Mouse (Mus musculus): ENCODE measurements around the gene Lrrc75a.

Gene Lrrc75a

DNA sequence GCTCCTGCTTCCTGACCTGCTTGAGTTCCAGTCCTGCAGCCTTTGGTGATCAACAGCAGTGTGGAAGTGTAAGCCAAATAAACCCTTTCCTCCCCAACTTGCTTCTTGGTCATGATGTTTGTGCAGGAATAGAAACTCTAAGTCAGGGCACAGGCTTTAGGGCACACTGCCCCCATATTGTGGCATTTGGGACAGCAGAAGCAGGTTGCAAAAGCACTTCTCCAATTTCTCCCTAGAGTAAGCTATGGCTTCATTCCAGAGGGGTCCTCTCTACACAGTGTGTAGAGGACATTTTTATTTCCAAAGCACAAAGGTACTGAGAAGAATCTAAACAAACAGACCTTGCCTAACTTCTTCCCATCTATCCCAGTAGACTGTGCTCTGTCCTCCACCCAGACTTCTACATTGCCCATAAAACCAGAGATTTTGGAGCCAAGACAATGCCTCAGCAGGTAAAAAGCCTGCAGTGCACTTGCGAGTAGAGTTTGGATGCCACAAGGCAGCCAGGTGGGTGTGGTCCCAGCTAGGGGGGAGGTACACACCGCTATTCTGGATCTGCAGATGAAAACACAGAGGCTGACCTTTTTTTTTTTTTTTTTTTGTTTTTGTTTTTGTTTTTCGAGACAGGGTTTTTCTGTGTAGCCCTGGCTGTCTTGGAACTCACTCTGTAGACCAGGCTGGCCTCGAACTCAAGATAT lies 26.6 kb downstream of the Lrrc75a start:
- no peak for DNase-seq (ENCODE audit: low read depth in 2 of 2, low spot score in 2 of 2)

DNA sequence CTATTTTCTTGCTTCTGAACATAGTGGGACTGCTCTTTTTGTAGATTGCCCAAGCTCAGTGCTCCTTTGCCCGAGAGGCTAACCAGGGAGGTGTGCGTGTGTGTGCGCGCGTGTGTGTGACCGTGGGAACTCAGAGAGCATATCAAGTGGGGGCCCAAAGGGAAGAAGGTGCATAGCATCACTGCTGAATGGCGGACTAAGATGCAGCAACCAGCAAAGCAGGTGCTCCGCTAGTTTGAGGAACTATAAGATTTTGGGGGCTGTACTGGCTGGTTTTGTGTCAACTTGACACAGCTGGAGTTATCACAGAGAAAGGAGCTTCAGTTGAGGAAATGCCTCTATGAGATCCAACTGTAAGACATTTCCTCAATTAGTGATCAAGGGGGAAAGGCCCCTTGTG lies 27.2 kb downstream of the Lrrc75a start:
- no peak for DNase-seq (ENCODE audit: low read depth in 2 of 2, low spot score in 2 of 2)

DNA sequence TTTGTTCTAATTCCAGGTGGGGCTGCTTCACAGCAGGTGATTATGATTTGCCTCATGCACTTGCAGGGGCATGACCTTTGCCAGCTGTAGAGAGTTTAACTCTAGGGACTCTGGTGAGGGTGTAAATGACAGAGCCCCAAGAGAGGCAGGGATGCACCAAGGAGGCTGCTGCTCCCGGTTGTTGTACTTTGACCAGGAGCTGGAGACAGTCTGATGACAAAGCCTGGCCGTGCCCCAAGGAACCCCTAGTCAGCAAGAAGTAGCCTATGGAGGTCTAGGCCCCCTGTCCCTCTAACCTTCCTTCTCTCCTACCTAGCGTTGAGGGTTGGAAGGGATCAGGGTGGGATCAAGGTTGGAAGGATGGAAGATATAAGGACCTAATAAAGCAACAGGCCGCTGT lies 32.9 kb downstream of the Lrrc75a start:
- DNase-seq (ENCODE audit: low read depth in 2 of 2, low spot score in 2 of 2) = no peak

DNA sequence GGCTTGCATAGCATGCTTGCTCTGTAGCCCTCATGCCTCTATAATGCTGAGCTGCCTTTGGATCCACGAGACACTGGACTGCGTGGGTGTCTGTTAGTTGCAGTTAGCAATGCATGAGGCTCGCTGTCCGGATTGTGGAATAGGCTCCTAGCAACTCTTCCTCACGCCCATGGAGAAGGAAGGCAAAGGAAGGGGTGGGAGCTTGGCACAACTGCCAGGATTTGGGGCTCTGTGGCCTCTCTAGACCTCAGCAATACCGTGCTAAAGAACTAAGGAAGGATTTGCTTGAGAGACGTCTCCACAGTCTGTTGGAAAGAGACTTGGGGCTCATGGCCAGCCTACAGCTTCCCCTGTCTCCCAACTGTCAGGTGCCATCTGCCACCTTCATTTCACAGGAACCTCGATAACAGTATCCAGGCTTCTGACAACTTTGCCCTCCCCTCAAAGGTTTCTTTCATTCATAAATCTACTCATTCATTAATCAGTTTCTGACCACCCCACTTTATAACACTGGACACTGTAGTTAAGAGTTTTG lies 33.4 kb downstream of the Lrrc75a start:
- no peak for DNase-seq (ENCODE audit: low read depth in 2 of 2, low spot score in 2 of 2)

DNA sequence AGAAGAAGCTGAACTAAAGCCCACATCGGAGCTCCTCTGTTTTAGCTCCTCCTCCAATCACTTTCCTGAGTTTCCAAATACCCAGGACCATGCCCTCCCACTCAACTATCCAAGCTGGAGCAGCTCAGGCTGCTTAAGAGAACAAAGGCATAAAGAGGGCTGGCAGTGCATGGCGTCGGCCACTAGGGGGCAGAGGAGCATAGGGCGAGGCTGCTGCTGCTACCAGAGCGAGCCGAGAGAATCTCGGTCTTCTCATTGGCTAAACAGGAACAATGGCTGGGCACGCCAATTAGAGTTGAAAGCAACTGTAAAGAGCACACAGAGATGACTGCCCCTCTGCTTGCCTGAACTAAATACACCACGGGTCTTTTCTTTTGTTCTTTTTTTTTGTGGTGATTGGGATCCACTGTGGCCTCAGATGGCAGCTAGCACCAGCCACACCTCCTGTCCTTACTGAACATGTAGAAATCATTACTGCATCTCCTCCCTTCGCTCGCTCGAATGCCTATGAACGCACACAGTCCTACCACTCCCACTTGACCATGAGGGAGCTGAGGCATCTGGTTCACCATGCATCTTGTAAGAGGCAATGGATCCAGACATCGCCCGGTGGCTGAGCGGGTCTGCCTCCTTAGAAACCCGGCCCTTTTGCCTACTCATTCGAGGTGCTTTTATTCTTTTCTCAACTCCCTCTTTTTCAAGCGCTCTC lies 34.5 kb downstream of the Lrrc75a start:
- DNase-seq (ENCODE audit: low read depth in 2 of 2, low spot score in 2 of 2) = peak; percentile 82 to 88

DNA sequence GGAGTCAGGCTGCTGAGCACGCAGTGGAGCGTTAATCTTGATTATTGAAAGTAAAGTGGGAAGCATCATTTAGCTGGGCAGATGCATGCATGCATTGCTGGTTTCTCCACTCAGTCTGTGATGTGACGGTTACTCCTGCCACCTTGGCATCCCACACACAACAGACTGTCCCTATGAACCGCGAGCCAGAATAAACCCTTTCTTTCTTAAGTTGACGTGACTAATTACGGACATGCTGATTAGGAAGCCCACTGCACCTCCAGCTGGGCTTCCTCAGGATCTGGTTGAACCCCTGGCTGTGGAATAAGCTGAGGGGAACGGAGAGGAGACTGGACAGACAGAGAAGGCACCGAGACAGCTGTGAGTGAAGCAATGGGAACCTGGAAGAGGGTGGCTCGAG lies 35.7 kb downstream of the Lrrc75a start:
- no peak for DNase-seq (ENCODE audit: low read depth in 2 of 2, low spot score in 2 of 2)

DNA sequence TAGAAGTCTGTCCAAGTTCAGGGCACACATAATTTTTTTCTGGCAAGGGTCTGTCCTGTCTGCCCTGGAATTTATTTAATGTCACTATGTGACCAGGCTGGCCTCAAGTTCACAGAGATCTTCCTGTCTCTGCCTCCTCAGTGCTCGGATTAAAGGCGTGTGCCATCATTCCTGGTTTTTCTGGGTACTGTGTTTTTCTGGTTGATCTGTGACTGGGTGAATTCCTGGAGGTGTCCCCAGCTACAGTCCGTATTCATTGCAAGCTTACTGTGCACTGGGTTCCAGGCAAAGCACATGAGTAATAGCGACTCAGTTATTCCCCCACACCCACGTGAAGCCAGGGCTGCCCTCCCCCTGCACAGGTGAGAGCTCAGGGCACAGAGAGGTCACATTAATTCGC lies 38.0 kb downstream of the Lrrc75a start:
- DNase-seq (ENCODE audit: low read depth in 2 of 2, low spot score in 2 of 2) = no peak

DNA sequence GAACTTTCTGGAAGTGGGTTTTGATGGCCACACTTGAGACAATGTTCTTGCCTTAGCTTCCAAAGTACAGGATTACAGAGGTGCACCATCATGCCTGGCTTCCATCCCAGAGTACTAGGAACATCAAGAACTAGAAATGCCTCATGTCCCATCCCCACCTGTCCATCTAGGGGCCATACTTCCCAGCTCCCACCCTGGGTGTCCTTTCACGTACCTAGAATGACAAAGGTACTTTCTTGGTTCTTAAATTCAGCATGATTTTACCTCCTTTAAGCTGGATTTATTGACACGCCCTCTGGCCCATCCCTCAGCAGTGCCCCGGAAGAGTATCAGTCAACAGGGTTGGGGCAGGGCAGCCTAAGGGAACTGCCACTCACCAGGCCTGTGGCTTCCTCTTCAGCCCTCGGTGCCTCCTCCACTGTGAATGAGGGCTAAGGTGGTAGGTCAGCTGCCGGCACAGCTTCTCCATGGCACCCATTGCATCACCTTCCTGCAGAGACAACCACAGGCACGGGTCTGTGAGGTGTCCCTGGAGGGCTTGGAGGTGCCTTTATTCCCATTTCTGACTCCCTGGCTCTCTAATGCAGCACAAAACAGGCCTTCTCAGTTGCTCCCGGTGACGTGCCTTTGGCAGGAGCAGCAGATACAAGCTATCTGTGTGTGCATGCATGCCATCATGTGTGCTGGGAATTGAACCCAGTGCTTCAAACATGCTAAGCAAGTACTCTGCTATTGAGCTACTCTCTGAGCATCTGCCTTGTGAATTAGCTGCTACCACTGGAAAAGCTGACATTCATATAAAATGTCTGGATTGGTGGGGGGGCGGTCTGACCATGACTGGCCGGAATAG lies 39.3 kb downstream of the Lrrc75a start:
- no peak for DNase-seq (ENCODE audit: low read depth in 2 of 2, low spot score in 2 of 2)

DNA sequence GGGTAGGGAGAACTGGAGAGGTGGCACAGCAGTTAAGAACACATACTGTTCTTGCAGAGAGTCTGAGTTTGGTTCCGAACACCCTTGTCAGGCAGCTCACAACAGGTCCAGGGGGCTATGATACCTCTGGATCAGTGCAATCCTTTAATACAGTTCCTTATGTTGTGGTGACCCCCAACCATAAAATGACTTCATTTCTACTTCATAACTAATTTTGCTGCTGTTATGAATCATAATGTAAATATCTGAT lies 40.4 kb downstream of the Lrrc75a start:
- no peak for DNase-seq (ENCODE audit: low read depth in 2 of 2, low spot score in 2 of 2)

DNA sequence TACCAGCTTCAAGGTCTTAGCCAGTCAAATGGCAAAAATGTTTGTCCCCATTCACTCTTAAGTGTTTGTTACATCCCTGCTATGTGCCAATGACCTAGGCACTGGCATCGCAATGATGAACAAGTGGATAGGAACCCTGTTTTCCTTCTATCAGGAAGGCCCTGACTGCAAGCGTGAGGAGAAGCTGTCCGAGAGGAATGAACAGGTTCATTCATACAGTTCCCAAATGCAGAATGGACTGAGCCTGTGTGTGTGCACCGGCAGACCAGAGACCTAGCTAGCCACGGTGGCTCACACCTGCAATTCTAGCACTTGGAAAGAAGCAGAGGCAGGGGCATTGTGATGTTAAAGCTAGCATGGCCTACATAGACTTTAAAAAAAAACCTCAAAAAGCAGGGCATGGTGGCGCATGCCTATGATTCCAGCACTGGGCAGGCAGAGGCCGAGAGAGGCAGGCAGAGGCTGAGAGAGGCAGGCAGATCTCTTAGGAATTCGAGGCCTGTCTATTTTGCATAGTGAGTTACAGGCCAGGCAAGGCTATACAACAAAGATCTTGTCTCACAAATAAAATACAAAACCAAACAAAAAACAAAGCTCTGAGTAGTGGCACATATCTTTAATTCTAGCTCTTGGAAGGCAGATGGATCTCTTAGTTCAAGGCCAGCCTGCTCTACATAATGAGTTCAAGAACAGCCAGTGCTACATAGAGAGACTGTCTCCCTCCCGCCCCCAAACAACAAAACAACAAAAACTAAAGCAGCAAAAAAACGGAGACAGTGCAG lies 41.0 kb downstream of the Lrrc75a start:
- no peak for DNase-seq (ENCODE audit: low read depth in 2 of 2, low spot score in 2 of 2)

DNA sequence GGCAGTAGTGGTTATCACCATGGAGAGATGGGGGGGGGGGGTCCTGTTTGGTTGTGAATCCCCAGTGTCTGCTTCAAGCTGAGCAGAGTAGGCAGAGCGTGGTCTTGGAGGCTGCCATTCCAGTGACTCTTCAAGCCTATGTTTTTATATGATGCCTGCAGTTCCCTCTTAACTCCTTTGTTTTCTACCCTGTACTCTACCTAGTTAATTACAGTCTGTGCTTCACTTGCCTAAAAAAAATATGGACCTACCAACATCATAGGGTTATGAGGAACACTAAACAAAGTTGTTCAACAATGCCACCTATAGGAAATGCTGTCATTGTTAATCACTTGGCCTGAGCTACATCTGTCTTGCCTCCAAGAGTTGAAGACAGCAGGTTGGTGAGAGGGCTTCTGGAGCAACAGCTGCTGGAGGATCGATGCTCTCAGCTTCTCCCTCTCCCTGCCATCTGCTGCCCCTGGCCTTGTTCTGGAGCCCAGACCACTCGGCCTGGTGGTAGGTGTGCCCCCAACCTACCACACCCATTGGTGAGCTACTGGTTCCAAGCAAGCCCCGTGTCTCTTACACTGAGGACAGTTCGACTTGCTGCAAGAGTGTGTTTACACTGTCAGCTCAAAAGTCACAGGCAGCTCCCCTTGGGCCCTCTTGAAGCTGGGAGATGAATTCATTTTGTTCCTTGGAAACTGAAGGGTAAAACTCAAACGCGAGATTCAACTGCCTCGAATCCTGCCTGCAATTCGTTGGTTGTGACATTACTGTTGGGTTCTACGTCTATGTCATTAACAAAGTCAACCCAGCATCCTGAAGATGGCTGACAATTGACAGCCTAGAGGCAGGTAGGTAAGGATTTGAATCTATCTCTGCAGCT lies 41.8 kb downstream of the Lrrc75a start:
- no peak for DNase-seq (ENCODE audit: low read depth in 2 of 2, low spot score in 2 of 2)

DNA sequence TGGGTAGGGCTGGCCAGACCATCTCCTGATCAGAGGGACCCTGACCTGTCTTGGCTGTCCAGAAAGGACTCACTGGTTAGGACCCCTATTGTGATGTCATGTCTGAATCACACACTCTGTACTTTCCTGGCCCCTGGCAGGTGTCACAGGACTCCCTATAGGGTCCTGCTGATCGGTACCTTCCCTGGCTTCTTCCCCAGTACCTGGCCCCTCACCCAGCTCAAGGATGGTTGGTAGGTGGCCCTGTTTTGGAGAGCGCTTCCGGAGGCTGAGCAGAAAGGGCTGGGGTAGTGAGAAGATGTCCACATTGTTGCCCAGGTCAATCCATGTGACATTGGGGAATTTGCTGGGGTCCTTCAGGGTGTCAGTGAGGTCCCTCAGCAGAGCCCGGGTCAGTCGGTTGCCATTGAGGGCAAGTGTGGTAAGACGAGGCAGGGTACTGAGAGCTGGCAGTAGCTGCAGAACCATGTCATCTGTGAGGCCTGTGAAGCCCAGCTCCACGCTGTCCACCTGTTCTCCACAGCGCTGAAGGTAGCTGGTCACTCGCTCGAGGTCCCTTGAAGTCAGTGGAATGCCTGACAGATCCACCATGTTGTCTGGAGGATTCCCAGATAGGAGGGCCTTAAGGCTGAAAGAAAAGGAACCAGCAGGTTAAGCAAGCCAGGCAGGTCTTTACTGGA lies 42.6 kb downstream of the Lrrc75a start:
- no peak for DNase-seq (ENCODE audit: low read depth in 2 of 2, low spot score in 2 of 2)

DNA sequence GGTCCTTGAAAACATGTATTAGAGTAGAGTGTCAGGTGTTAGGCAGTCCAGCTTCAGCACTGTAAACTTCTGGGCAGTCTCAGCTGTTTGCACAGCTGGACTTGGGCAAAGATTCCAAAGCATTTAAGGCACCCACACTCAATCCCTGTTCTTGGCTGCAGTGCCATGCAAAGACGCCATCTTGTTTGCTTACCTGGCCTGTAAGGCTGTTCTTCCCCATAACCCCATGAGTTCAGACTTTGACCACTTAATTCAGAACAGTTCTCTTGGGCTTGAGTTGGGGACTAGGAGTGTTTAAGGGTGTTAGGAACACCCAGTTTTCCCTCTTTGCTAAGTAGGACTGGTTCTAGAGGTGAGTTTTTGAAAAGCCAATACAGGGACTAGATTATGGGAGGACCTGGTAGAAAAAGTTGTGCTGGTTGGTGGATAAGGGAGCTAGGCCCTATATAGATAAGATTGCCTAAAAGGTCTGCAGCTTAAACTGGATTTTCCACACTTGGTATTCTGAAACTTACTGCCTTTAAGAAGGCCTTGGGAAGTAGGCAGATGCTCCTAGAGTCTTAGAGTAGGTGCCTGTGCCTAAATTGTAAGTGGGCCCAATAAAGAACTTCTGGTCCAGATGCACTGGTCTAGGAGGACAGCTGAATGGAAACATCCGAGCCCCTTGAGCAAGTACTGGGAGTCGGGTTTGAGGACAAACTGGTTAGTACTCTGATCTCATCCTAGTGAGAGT lies 43.3 kb downstream of the Lrrc75a start:
- no peak for DNase-seq (ENCODE audit: low read depth in 2 of 2, low spot score in 2 of 2)

DNA sequence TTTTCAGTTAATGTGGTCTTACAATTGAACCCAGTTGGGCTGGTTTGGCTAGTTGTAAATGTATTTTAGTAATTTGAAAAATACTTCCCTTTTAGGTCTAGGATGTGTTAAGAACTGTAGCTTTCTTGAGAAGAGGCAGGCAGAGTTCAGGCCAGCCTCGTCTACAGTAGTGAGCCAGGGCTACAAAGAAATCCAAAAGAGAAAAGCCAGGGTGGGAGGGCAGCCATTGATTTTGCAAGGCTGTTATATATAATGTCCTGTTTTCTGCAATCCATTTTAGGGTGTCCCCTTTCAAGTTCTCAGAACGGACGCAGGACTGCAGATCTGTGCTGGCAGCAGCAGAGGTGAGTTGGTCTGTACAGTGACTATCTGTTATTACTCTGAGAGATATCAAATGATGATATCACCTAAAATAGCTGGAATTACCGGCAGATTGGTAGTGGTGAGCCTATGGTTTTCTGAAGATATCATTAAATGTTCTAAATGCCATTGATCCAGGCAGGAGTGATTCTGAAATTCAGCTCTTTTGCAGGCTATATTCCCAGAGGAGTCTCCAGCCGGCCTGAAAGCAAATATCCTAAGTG lies 44.1 kb downstream of the Lrrc75a start:
- DNase-seq (ENCODE audit: low read depth in 2 of 2, low spot score in 2 of 2) = no peak

DNA sequence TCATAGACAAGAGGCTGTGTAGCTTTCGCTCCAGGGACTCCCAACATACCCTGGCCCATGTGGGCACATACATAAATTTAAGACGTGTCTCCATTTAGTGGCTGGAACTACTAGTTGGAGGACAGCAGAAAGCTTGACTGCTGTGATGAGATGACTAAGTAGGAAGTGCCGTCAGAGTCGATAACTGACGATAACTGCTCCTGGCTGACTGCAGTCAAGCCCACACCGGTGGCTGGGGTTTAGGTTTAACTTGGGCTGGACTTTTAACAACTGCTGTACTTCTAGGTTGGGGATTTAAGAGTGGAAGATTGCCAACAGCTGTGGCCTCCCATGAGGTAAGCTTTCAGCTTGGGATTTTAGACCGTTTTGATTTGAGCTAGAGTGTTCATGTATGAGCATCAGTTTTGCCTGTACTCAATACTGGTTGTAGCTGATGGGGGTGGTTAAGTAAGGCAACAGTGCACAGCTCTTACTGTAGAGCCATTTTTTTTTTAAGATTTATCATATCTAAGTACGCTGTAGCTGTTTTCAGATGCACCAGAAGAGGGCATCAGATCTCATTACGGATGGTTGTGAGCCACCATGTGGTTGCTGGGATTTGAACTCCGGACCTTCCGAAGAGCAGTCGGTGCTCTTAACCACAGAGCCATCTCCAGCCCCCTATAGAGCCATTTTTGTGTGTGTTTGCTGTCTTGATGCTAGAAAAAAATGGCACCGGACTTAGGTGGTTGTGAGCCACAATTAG lies 44.8 kb downstream of the Lrrc75a start:
- DNase-seq (ENCODE audit: low read depth in 2 of 2, low spot score in 2 of 2) = no peak

DNA sequence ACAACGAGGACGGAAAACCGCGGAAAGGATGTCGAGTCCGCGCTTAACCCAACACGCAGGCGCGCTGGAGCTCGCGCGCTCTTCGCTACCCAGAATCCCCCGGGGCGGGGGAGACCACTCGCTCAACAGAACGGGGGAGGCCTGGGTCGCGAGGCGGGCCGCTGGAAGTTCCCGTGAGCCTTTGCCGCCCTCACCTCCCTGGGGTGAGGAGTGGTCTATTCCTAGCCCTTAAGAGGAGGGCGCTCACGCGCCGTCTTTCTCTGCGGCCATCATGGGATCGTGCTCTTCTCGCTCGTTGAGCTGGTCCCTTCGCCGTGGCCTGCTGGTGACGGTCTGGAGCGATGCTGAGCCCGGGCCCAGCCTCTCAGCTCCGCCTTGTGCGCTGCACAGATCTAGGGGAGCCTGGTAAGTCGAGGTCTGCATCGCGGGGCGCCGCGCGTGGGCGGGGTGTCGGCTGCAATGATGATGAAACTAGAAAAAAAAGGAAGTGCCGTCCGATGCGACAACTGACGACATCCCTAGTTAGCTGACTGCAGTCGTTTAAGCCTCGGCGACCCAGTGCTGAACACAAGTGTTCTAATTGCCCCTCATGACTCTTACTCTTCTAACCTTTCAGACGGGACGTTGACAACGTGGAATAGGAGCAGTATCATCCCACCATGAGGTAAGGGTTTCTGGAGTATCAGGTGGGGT lies 45.6 kb downstream of the Lrrc75a start:
- DNase-seq (ENCODE audit: low read depth in 2 of 2, low spot score in 2 of 2) = peak; percentile 97 to 98
